Mouse (Mus musculus): ENCODE data around the gene Awat2. TPM values are rescaled to one million over a fixed set of nuclear protein-coding genes. Genes with fewer than 3 reads are reported as not detected.

Awat2 gene
- polyA plus RNA-seq, 1 experiment from 2014 or later = 0.53 TPM

GRCm38 (mm10) chrX:100409245-100409644, 33.3 kb downstream of the Awat2 start:
- no peaks in the 10 kb centered on the region for H3K36me3 ChIP-seq (ENCODE audit: control insufficient read depth, insufficient read depth, low read length)
- no peak overlapping the region for H3K27ac ChIP-seq (ENCODE audit: low read depth, low read length)
- H3K4me3 ChIP-seq (ENCODE audit: low read depth, low read length) = no peak overlapping the region
- ATAC-seq (ENCODE audit: insufficient read depth, low FRiP score, low TSS enrichment) = no peak
- H3K4me1 ChIP-seq (ENCODE audit: control insufficient read depth, insufficient read depth, low read length) = no peaks in the 10 kb centered on the region
- H3K9me3 ChIP-seq (ENCODE audit: control insufficient read depth, low read length) = no peaks in the 10 kb centered on the region
- 76% methylated on average over 1 of the region's 1 CpGs for WGBS
- no peaks in the 10 kb centered on the region for H3K27me3 ChIP-seq (ENCODE audit: control insufficient read depth, insufficient read depth, low read length)
- no peak for DNase-seq (ENCODE audit: low spot score)
- H3K4me2 ChIP-seq (ENCODE audit: low read depth) = no peak overlapping the region
- H3K9ac ChIP-seq (ENCODE audit: low read length) = no peak overlapping the region

DNA sequence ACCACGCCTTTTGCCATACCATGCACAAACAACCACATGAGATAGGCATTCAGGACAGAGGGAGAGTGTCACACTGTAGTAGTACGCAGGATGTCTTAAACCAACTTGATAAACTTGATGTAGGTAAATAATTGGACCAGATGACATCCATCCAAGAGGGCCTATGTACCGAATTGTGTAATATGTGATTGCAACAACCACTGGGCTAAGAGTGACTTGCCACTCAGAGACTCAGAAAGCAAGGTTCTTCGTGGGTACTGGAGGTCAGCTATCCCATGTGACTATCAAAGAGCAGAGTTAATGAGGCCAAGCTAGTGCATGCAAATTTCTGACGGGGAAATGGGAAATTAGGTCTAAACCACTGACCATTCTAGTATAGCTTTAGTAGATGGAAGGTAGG, 40.9 kb downstream of the Awat2 start:
- ATAC-seq (ENCODE audit: insufficient read depth, low FRiP score, low TSS enrichment) (no peak), DNase-seq (ENCODE audit: low spot score) (no peak)
- Histone ChIP-seq H3K27ac (ENCODE audit: low read depth, low read length) (no peak overlapping the region), H3K4me2 (ENCODE audit: low read depth) (no peak overlapping the region), H3K27me3 (ENCODE audit: control insufficient read depth, insufficient read depth, low read length) (no peaks in the 10 kb centered on the region), H3K4me1 (ENCODE audit: control insufficient read depth, insufficient read depth, low read length) (no peaks in the 10 kb centered on the region), H3K9ac (ENCODE audit: low read length) (no peak overlapping the region), H3K9me3 (ENCODE audit: control insufficient read depth, low read length) (no peaks in the 10 kb centered on the region), H3K4me3 (ENCODE audit: low read depth, low read length) (no peak overlapping the region), H3K36me3 (ENCODE audit: control insufficient read depth, insufficient read depth, low read length) (no peaks in the 10 kb centered on the region)
- 84% methylated on average over 5 of the region's 5 CpGs for WGBS

- DNase-seq (ENCODE audit: low spot score) = no peak
Measured at GRCm38 (mm10) chrX:100400900-100401299, 41.6 kb downstream of the Awat2 start.

GRCm38 (mm10) chrX:100395026-100395425, 47.5 kb downstream of the Awat2 start:
- no peaks in the 10 kb centered on the region for H3K4me1 ChIP-seq (ENCODE audit: control insufficient read depth, insufficient read depth, low read length)
- ATAC-seq (ENCODE audit: insufficient read depth, low FRiP score, low TSS enrichment) (no peak), DNase-seq (ENCODE audit: low spot score) (no peak)
- no peaks in the 10 kb centered on the region for H3K36me3 ChIP-seq (ENCODE audit: control insufficient read depth, insufficient read depth, low read length)
- H3K4me3 ChIP-seq (ENCODE audit: low read depth, low read length) = no peak overlapping the region
- 76% methylated on average over 8 of the region's 8 CpGs for WGBS
- H3K9me3 ChIP-seq (ENCODE audit: control insufficient read depth, low read length) = no peaks in the 10 kb centered on the region
- no peaks in the 10 kb centered on the region for H3K27me3 ChIP-seq (ENCODE audit: control insufficient read depth, insufficient read depth, low read length)
- H3K4me2 ChIP-seq (ENCODE audit: low read depth) = no peak overlapping the region
- H3K27ac ChIP-seq (ENCODE audit: low read depth, low read length) = no peak overlapping the region
- H3K9ac ChIP-seq (ENCODE audit: low read length) = no peak overlapping the region

More at GRCm38 (mm10) chrX:100400900-100401299, 41.6 kb downstream of the Awat2 start:
- Histone ChIP-seq H3K27me3 (ENCODE audit: control insufficient read depth, insufficient read depth, low read length) (no peaks in the 10 kb centered on the region), H3K4me3 (ENCODE audit: low read depth, low read length) (no peak overlapping the region), H3K4me1 (ENCODE audit: control insufficient read depth, insufficient read depth, low read length) (no peaks in the 10 kb centered on the region), H3K27ac (ENCODE audit: low read depth, low read length) (no peak overlapping the region), H3K9me3 (ENCODE audit: control insufficient read depth, low read length) (no peaks in the 10 kb centered on the region), H3K36me3 (ENCODE audit: control insufficient read depth, insufficient read depth, low read length) (no peaks in the 10 kb centered on the region), H3K9ac (ENCODE audit: low read length) (no peak overlapping the region), H3K4me2 (ENCODE audit: low read depth) (no peak overlapping the region)
- no peak for ATAC-seq (ENCODE audit: insufficient read depth, low FRiP score, low TSS enrichment)

DNA sequence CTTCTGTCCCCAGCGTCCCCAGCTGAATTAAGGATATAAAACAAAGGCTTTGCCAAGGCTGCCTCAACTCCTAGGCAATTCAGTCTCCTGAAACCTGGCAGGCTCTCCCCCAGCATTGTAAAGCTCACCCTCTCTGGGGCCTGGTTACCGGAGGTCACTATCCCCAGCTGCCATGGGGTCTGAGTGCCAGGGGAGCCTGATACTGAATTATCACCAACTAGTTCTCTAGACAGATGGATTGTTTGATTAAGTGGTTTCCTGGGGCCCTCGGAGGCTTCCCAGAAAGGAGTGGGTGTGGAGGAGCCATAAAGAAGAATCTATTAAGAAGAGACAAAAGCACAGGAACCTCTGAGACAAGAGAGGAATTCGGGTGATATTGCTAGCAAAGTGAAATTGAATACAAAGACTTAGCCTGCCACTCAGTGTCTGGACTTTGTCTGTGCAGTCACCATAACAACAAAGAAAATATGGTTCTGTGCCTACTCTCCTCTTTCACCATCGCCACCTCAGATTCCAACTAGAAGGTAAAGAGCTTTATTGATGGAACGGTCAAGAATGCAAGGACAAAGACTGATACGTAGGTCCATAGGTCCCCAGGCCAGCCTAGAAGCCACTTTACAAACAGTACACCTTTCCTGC, 48.2 kb downstream of the Awat2 start:
- Histone ChIP-seq H3K27me3 (ENCODE audit: control insufficient read depth, insufficient read depth, low read length) (no peaks in the 10 kb centered on the region), H3K9ac (ENCODE audit: low read length) (no peak overlapping the region), H3K36me3 (ENCODE audit: control insufficient read depth, insufficient read depth, low read length) (no peaks in the 10 kb centered on the region), H3K4me3 (ENCODE audit: low read depth, low read length) (no peak overlapping the region), H3K4me2 (ENCODE audit: low read depth) (no peak overlapping the region), H3K27ac (ENCODE audit: low read depth, low read length) (no peak overlapping the region), H3K4me1 (ENCODE audit: control insufficient read depth, insufficient read depth, low read length) (no peaks in the 10 kb centered on the region), H3K9me3 (ENCODE audit: control insufficient read depth, low read length) (no peaks in the 10 kb centered on the region)
- ATAC-seq (ENCODE audit: insufficient read depth, low FRiP score, low TSS enrichment) = no peak
- WGBS = 49% methylated on average over 7 of the region's 7 CpGs
- DNase-seq (ENCODE audit: low spot score) = no peak

GRCm38 (mm10) chrX:100392304-100392703, 50.2 kb downstream of the Awat2 start:
- ATAC-seq (ENCODE audit: insufficient read depth, low FRiP score, low TSS enrichment) = no peak

DNA sequence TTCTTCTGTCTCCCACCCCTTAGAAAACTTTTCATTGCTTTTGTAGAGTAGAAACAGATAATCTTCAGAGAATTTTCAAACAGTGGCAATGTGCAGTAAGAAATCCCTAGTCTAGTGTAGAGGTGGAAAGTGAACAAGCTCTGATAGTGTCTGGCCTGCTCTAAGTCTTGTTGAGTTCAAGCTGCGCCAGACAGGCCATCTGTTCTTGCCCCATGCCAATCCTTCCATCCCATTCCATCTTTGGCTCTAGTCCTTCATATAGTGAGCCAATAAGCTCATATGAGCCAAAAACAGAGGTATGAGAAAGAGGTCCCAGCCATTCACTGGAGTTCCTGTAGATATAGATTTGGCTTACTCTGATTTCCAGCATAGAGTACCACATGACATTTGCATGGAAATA, 52.6 kb downstream of the Awat2 start:
- no peak overlapping the region for H3K9ac ChIP-seq (ENCODE audit: low read length)
- no peak overlapping the region for H3K4me3 ChIP-seq (ENCODE audit: low read depth, low read length)
- H3K27me3 ChIP-seq (ENCODE audit: control insufficient read depth, insufficient read depth, low read length) = no peaks in the 10 kb centered on the region
- H3K9me3 ChIP-seq (ENCODE audit: control insufficient read depth, low read length) = no peaks in the 10 kb centered on the region
- no peaks in the 10 kb centered on the region for H3K4me1 ChIP-seq (ENCODE audit: control insufficient read depth, insufficient read depth, low read length)
- no peak overlapping the region for H3K27ac ChIP-seq (ENCODE audit: low read depth, low read length)
- ATAC-seq (ENCODE audit: insufficient read depth, low FRiP score, low TSS enrichment) = no peak
- DNase-seq (ENCODE audit: low spot score) = no peak
- no peak overlapping the region for H3K4me2 ChIP-seq (ENCODE audit: low read depth)
- WGBS = 100% methylated on average over 1 of the region's 1 CpGs
- no peaks in the 10 kb centered on the region for H3K36me3 ChIP-seq (ENCODE audit: control insufficient read depth, insufficient read depth, low read length)

More at GRCm38 (mm10) chrX:100392304-100392703, 50.2 kb downstream of the Awat2 start:
- DNase-seq (ENCODE audit: low spot score) = peak; percentile 21
- Histone ChIP-seq H3K27me3 (ENCODE audit: control insufficient read depth, insufficient read depth, low read length) (no peaks in the 10 kb centered on the region), H3K27ac (ENCODE audit: low read depth, low read length) (no peak overlapping the region), H3K4me1 (ENCODE audit: control insufficient read depth, insufficient read depth, low read length) (no peaks in the 10 kb centered on the region), H3K4me3 (ENCODE audit: low read depth, low read length) (no peak overlapping the region), H3K4me2 (ENCODE audit: low read depth) (no peak overlapping the region), H3K9ac (ENCODE audit: low read length) (no peak overlapping the region), H3K36me3 (ENCODE audit: control insufficient read depth, insufficient read depth, low read length) (no peaks in the 10 kb centered on the region), H3K9me3 (ENCODE audit: control insufficient read depth, low read length) (no peaks in the 10 kb centered on the region)
- 26% methylated on average over 6 of the region's 6 CpGs for WGBS

GRCm38 (mm10) chrX:100356974-100357373, 85.5 kb downstream of the Awat2 start:
- Histone ChIP-seq H3K4me1 (ENCODE audit: control insufficient read depth, insufficient read depth, low read length) (no peaks in the 10 kb centered on the region), H3K4me2 (ENCODE audit: low read depth) (no peak overlapping the region), H3K27me3 (ENCODE audit: control insufficient read depth, insufficient read depth, low read length) (no peaks in the 10 kb centered on the region), H3K27ac (ENCODE audit: low read depth, low read length) (no peak overlapping the region), H3K4me3 (ENCODE audit: low read depth, low read length) (no peak overlapping the region), H3K36me3 (ENCODE audit: control insufficient read depth, insufficient read depth, low read length) (no peaks in the 10 kb centered on the region), H3K9me3 (ENCODE audit: control insufficient read depth, low read length) (no peaks in the 10 kb centered on the region), H3K9ac (ENCODE audit: low read length) (no peak overlapping the region)
- DNase-seq (ENCODE audit: low spot score) = no peak
- no peak for ATAC-seq (ENCODE audit: insufficient read depth, low FRiP score, low TSS enrichment)
- 84% methylated on average over 2 of the region's 2 CpGs for WGBS
